Mouse (Mus musculus): ENCODE results near the gene Ldah.

Gene Ldah

DNA sequence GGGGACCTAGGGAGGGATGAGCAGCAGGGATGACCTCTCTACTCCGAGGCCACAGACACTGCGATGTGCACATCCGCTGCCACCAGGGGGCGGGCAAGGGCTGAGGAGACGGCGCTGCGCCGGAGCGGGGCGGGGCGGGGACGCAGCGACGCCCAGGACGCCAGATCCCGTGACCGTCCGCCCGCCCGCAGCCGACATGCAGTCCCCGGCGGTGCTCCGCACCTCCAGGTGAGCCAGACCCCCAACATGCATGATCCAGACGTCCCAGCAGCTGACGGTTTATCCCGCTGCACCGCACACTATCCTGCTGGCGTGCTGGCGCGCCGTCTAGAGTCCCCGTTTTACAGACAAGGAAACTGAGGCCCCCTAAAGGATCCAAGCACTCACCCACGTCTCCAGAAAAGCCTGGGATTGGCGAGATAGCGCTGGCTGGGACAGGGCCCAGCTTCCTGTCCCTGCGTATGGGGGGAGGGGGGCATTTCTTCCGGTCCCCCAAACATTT lies 105.4 kb downstream of the Ldah start, which contains the start of gene Hs1bp3:
Gene Hs1bp3, plus strand, starts transcription at position 163 of the 502 bp plus-strand sequence.
- peak; percentile 95 for DNase-seq (ENCODE audit: low read depth)

DNA sequence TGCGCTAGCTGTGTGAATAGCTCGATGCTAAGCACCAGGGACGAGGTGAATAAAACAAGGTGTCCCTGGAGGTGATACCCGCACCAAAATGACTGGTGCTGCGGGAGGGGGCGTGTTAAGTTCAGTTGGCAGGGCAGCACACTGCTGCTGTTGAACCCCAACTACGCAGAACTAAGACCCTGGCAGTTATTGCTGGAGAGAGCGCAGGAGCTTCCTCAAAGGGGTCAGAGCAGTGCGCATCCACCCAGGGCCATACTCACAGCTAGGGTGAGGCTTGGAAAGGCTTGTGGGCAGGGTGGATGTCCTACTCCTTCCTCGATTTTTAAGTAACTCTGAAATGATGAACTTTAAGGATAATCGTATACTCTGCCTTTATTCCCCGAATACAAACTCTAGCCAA lies 105.9 kb downstream of the Ldah start:
- peak; percentile 27 for DNase-seq (ENCODE audit: low read depth)

- DNase-seq (ENCODE audit: low read depth), result peak; percentile 42
Observed at GRCm38 (mm10) chr12:8316541-8316940, 108.6 kb downstream of the Ldah start.

GRCm38 (mm10) chr12:8320084-8320713 lies 112.3 kb downstream of the Ldah start:
- DNase-seq (ENCODE audit: low read depth), result peak; percentile 85

DNA sequence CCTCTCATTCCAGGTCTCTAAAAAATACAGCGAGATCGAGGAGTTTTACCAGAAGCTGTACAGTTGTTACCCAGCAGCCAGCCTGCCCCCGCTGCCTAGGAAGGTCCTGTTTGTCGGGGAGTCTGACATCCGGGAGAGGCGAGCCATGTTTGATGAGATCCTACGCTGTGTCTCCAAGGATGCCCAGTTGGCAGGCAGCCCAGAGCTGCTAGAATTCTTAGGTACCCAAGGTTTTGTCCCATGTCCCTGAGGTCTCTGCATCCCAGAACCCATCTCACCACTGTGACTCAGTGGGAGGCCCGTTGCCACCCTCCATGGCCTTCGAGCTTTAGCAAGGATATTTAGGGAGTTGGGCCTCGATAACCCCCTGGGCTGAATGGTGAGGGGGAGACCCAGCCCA lies 113.6 kb downstream of the Ldah start:
- DNase-seq (ENCODE audit: low read depth), result no peak

- no peak for DNase-seq (ENCODE audit: low read depth)
Observed at GRCm38 (mm10) chr12:8324086-8324485, 116.2 kb downstream of the Ldah start.

GRCm38 (mm10) chr12:8325245-8325942 lies 117.5 kb downstream of the Ldah start:
- no peak for DNase-seq (ENCODE audit: low read depth)

- no peak for DNase-seq (ENCODE audit: low read depth)
Observed at GRCm38 (mm10) chr12:8325943-8326522, 118.1 kb downstream of the Ldah start.

- DNase-seq (ENCODE audit: low read depth), result peak; percentile 95
Observed at GRCm38 (mm10) chr12:8326825-8327674, 119.1 kb downstream of the Ldah start.

GRCm38 (mm10) chr12:8327675-8328053 lies 119.8 kb downstream of the Ldah start:
- no peak for DNase-seq (ENCODE audit: low read depth)

DNA sequence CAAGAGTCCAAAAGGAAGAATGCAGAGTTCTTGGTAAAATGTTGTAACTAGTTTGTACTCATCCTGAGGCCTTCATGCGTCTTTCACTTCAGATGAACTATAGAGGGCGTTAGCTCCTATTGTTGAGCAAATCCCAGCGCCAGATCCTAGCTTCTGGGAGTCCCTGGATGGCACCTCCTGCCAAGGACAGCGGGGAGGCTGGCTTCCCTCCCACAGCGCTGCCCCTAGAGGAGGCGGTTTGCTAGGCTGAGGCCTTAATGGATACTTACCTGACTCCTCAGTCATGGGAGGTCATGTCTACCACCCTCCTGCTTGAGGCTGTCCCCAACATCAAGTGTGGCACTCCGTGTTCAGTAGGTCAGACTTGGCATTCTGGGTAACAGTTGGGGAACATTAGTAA lies 121.3 kb downstream of the Ldah start:
- no peak for DNase-seq (ENCODE audit: low read depth)

DNA sequence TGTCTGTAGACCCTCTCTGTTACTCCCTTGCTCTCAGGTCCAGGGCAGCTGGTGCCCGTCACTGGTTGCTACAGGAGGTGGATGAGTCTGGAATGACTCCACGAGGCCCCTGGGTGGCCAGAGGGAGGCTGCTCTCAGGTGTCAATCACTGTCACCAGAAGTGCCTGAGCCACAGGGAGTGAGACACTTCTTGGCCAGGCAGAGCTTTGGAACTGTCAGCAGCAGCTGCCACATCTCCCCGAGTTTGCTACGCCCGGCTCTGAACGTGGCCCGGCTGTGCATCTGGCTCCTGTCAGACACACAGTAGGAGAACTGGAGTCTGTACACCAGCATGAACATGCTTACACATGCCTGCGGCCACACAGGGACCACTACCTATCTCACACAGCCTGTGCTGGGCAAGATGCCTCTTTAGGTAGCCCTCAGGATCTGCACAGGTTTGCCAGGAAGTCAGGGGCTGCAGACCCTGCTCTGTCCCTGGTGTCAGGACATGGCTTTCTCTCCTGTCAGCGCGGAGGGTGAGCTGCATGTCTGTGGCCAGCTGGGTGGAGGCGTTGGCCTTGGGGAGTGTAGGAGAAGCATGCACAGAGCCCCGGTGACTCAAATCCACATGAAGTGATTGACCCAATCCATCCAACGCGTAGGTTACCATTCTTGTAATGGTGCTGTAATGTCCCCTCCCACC lies 123.7 kb downstream of the Ldah start:
- no peak for DNase-seq (ENCODE audit: low read depth)

- DNase-seq (ENCODE audit: low read depth), result no peak
Observed at GRCm38 (mm10) chr12:8332174-8332542, 124.3 kb downstream of the Ldah start.

GRCm38 (mm10) chr12:8333617-8334016 lies 125.7 kb downstream of the Ldah start:
- no peak for DNase-seq (ENCODE audit: low read depth)

GRCm38 (mm10) chr12:8334261-8334660 lies 126.4 kb downstream of the Ldah start:
- no peak for DNase-seq (ENCODE audit: low read depth)
